Mouse (Mus musculus) liver, embryonic 16.5 days (tissue): ENCODE data around the gene Olfr1358. TPM values are rescaled to one million over a fixed set of nuclear protein-coding genes. Genes with fewer than 3 reads are reported as not detected.
A peak's percentile ranks its signal among the peaks of the same experiment; 100 is the strongest.
"Not testable (repeated sequence)": the region's sequence is repeated elsewhere in the genome, so short reads cannot be mapped to it uniquely, and the experiment has no call there.

Source experiments
- ATAC-seq: fragments of 200-750 bp; cut with Nextera tagmentation; 2 replicates; pipeline ENCODE4 v1.8.0; 2017; ENCODE audit warnings: low read depth, mild to moderate bottlenecking, moderate number of reproducible peaks, moderate library complexity
- H3K27ac ChIP-seq: fragments of 300-500 bp; sonication (generic); 2 replicates; pipeline ENCODE4 v1.5.1; 2014; ENCODE audit warnings: mild to moderate bottlenecking, low read length
- H3K27me3 ChIP-seq: fragments of 300-500 bp; sonication (generic); 2 replicates; pipeline ENCODE4 v1.6.1; 2014; ENCODE audit warnings: low read depth, low read length, mixed read lengths; ENCODE audit not compliant: control insufficient read depth, insufficient read depth
- H3K36me3 ChIP-seq: fragments of 300-500 bp; sonication (generic); 2 replicates; pipeline ENCODE4 v1.6.1; 2014; ENCODE audit warnings: mild to moderate bottlenecking; ENCODE audit not compliant: control insufficient read depth, insufficient read depth
- H3K4me1 ChIP-seq: fragments of 300-500 bp; sonication (generic); 2 replicates; pipeline ENCODE4 v1.6.1; 2014; ENCODE audit warnings: low read depth, low read length, mixed read lengths; ENCODE audit not compliant: control insufficient read depth
- H3K4me2 ChIP-seq: fragments of 300-500 bp; sonication (generic); 2 replicates; pipeline ENCODE4 v1.6.1; 2014; ENCODE audit warnings: low read depth, low read length, mixed read lengths
- H3K4me3 ChIP-seq: fragments of 300-500 bp; sonication (generic); 2 replicates; pipeline ENCODE4 v1.5.1; 2014; ENCODE audit warnings: low read depth, mild to moderate bottlenecking, low read length
- H3K9ac ChIP-seq: fragments of 300-500 bp; sonication (generic); 2 replicates; pipeline ENCODE4 v1.6.1; 2014; ENCODE audit warnings: low read depth, low read length
- H3K9me3 ChIP-seq: fragments of 300-500 bp; sonication (generic); replicated peaks from 2 replicates; pipeline ENCODE4 v1.6.1; 2016; ENCODE audit warnings: low read length; ENCODE audit not compliant: control insufficient read depth
- WGBS: fragments of 180-500 bp; shearing (Covaris S2); extraction: QIAGEN DNeasy Blood & Tissue Kit; methylation state at CpG from one replicate; pipeline ENCODE4 v1.1.7; 2014; ENCODE audit not compliant: insufficient replicate concordance; 5-methylcytosine and 5-hydroxymethylcytosine counted together
- polyA plus RNA-seq: library from polyadenylated mRNA; unstranded; fragments of >200 nt; fragmentation: Nextera tagmentation; extraction: Ambion mirVana; gene quantifications from 2 replicates; pipeline ENCODE4 v1.2.1, GENCODE M21; 2015

The Olfr1358 gene
- polyA plus RNA-seq, 1 experiment from 2014 or later, result not detected

DNA sequence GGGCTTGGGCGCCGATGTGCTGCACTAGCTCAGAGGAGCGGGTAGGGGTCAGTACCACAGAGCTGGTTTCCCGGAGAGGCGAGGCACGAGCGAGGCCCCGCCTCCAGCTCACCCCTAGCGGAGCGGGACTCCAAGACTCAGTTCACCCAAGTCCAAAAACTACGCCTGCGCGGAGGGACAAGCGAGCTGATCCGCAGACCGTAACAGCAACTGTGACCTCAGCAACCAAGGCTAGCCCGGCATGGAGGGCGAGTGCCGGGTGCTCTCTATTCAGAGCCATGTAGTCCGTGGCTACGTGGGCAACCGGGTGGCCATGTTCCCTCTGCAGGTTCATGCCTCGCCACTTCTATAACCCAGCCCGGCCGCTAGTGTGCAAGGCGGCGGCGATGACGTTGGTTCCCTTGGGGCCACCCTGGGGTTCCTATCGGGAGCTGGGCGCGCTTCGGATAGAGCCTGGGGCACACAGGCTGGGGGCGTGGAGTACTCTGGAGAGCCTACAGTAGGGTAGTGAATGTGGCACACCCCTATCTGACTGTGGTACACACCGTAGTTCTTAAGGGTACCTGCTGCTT is 35.2 kb upstream of the Olfr1358 start:
- H3K9me3 ChIP-seq, result no peaks in the 10 kb centered on the region

DNA sequence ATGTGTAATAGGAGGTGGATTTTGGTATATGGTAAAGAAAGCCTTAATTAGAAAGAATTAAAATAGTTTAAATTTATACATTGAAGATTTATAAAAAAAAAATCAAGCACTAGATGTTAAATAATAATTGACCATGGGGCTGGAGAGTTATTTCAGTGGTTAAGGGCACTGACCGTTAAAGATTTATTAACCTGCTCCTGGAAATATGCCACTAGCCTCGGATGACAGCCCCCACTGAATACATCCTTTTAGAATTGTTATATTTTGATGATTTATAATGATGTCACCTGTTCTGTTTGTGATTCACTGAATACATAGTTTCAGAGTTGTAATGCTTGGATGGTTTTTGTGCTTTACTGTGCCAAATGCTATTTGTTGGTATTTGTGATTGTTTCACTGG is 31.9 kb upstream of the Olfr1358 start:
- not testable (repeated sequence) for H3K4me2 ChIP-seq, ATAC-seq, H3K27ac ChIP-seq, H3K27me3 ChIP-seq, H3K9ac ChIP-seq, H3K36me3 ChIP-seq, H3K9me3 ChIP-seq, H3K4me3 ChIP-seq
- 41% methylated on average over 2 of the region's 2 CpGs for WGBS
- peaks cover 13% of the 10 kb centered on the region for H3K4me1 ChIP-seq

More for the DNA sequence above, 35.2 kb upstream of the Olfr1358 start:
- WGBS, result 0% methylated on average over 35 of the region's 35 CpGs
- ATAC-seq, result peak; percentile 84
- H3K9ac ChIP-seq, result peak overlapping the region; percentile 40
- H3K4me3 ChIP-seq, result peak overlapping the region; percentile 59
- H3K4me2 ChIP-seq, result peak overlapping the region; percentile 73
- no peak overlapping the region for H3K27ac ChIP-seq
- no peaks in the 10 kb centered on the region for H3K36me3 ChIP-seq
- no peaks in the 10 kb centered on the region for H3K27me3 ChIP-seq
- peaks cover 13% of the 10 kb centered on the region for H3K4me1 ChIP-seq

DNA sequence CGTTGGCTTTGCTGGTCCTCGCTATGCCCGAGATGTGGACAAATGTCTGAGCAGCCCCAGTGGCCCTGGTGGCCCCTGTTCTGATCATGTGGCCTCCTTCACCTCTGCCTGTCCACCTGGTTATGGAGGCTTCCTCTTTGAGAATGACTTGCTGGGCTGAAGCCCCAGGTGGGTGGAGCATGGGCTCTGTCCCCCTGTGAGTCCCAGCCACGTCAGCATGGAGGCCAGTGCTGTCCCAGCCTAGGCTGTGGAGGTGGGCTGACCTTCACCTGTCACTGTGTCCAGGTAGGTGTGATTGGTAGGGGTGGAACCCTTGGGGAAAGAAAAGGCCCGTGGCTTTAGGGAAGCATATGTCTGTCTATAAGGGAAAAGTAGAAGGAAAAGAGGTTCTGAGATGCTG is 30.4 kb upstream of the Olfr1358 start:
- Histone ChIP-seq H3K27me3 (no peaks in the 10 kb centered on the region), H3K4me1 (peaks cover 7% of the 10 kb centered on the region), H3K9ac (no peak overlapping the region), H3K36me3 (no peaks in the 10 kb centered on the region), H3K27ac (no peak overlapping the region), H3K4me2 (no peak overlapping the region), H3K4me3 (no peak overlapping the region), H3K9me3 (no peaks in the 10 kb centered on the region)
- ATAC-seq, result no peak
- 50% methylated on average over 5 of the region's 5 CpGs for WGBS

DNA sequence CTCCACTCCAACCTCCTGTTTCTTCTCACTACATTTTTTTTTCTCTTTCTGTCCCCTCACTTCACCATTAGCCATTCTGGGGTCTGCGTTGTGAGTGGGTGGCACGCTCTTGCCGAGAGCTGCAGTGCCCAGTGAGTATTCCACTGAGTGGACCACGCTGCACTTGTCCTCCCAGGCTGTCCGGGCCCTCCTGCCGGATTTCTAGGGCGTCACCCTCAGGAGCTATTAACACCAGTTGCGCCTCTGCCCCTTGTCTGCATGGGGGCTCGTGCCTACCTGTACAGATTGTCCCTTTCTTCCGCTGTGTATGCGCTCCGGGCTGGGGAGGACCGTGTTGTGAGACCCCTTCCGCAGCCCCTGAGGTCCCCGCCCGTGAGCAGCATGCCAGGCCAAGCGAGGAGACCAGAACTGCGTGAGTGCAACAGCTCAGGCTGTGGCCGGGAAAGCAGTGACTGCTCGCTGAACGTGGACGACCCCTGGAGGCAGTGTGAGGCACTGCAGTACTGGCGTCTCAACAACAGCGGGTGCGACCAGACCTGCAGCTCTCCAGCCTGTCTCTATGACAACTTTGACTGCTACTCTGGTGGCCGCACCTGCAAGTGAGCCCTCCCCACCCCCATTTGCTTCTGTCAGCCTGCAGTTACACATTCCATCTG is 29.7 kb upstream of the Olfr1358 start:
- peaks cover under 1% of the 10 kb centered on the region for H3K4me1 ChIP-seq
- H3K4me3 ChIP-seq, result peak overlapping the region; percentile 15; the same call in 1 of the 2 replicates
- no peaks in the 10 kb centered on the region for H3K27me3 ChIP-seq
- H3K4me2 ChIP-seq, result peak overlapping the region; percentile 44
- H3K27ac ChIP-seq, result no peak overlapping the region
- no peaks in the 10 kb centered on the region for H3K36me3 ChIP-seq
- H3K9ac ChIP-seq, result no peak overlapping the region
- no peaks in the 10 kb centered on the region for H3K9me3 ChIP-seq
- WGBS, result 11% methylated on average over 26 of the region's 26 CpGs
- ATAC-seq, result peak; percentile 58

DNA sequence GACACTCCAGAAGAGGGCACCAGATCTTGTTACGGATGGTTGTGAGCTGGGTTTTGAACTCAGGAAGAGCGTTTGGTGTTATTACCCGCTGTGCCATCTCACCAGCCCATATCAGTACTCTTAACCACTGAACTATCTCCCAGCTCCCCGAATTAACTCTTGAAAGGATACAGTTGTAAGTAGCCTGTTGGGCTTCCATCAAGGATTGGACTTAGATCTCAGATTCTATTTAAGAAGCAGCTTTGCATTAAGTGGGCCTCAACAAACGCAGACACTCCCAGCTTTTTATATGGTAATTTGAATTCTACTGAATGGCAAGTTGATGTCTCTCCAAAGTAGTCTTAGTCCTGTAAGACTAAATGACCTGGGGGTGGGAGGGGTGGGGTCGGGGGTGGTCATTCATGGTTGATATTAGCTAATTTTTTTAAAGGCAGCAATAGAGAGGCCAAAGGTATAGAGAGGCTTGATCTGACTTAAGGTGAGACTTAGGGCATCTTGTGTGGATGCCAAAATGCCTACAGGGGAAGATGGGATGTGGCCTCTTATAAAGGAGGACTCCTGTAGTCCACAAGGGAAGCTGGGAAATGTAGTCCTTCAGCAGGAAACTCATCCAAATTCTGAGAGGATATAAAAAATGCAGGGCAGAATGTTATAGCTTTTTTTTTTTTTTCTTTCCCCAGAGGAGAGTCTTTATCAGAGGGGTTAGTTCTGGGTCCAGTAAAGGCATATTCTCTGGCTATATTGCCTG is 14.1 kb upstream of the Olfr1358 start:
- Histone ChIP-seq H3K4me1 (no peaks in the 10 kb centered on the region), H3K9me3 (no peaks in the 10 kb centered on the region), H3K27ac (no peak overlapping the region), H3K27me3 (no peaks in the 10 kb centered on the region), H3K4me2 (no peak overlapping the region), H3K9ac (no peak overlapping the region), H3K36me3 (no peaks in the 10 kb centered on the region), H3K4me3 (no peak overlapping the region)
- 57% methylated on average over 6 of the region's 6 CpGs for WGBS
- ATAC-seq, result no peak

DNA sequence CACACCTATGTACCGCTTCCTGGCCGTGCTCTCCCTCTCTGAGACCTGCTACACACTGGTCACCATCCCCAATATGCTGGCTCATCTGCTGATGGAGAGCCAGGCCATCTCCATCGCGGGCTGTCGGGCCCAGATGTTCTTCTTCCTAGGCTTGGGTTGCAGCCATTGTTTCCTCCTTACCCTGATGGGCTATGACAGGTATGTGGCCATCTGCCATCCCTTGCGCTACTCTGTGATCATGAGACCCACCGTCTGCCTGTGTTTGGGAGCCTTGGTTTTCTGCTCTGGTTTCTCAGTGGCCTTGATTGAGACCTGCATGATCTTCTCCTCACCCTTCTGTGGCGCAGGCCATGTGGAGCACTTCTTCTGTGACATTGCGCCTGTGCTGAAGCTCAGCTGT is 2.6 kb downstream of the Olfr1358 start:
- Histone ChIP-seq H3K4me2 (no peak overlapping the region), H3K4me1 (no peaks in the 10 kb centered on the region), H3K4me3 (no peak overlapping the region), H3K36me3 (no peaks in the 10 kb centered on the region), H3K9me3 (no peaks in the 10 kb centered on the region), H3K9ac (no peak overlapping the region), H3K27me3 (no peaks in the 10 kb centered on the region), H3K27ac (no peak overlapping the region)
- 69% methylated on average over 9 of the region's 9 CpGs for WGBS
- ATAC-seq, result no peak

DNA sequence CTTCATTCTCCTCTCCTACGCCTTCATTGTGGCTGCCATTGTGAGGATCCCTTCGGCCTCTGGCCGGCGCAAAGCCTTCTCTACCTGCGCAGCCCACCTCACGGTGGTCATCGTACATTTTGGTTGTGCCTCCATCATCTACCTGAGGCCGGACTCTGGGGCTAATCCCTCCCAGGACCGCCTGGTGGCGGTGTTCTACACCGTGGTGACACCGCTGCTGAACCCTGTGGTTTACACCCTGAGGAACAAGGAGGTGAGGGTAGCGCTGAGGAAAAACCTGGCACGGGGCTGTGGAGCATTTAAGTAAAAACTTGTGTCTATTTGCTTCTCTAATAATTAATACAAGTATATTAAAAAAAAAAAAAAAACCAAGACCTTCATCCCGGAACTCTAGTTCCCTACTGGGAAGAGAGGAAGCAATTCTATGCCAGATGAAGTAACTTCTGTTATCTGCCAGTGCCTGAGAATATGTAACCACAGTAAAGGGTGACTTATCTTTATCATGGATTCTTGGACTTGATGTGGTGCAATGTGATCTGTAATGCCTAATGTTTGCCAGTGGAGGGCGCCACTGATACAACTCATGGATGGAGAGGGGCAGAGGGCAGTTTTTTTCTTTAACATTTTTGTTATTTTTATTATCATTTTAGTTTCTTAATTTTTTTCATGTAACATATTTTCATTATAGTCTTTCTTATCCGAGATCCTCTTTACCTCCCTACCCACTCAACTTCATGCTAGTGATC is 3.2 kb downstream of the Olfr1358 start:
- Histone ChIP-seq H3K4me1 (no peaks in the 10 kb centered on the region), H3K9ac (no peak overlapping the region), H3K36me3 (no peaks in the 10 kb centered on the region), H3K4me3 (no peak overlapping the region), H3K9me3 (no peaks in the 10 kb centered on the region), H3K27me3 (no peaks in the 10 kb centered on the region), H3K27ac (no peak overlapping the region), H3K4me2 (no peak overlapping the region)
- ATAC-seq, result no peak
- WGBS, result 36% methylated on average over 17 of the region's 17 CpGs

DNA sequence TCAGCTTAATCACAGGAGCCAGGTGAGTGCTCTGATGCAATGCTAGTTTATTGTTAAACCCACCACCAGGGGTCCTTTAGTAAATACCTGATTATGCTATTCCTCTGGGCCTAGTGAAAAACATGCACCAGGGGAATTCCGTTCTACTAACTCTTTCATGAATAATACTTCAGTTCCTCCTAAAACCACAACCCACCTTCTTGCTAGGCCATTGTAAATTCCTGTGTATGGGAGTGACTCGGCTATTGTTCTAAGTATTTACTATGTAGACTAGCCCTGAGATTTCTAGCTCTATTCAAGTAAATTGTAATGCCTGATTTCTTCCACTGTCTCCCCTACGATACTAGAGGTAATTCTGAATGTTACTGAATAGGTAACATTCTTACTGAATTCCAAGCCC is 7.8 kb downstream of the Olfr1358 start:
- H3K9me3 ChIP-seq, H3K4me2 ChIP-seq, H3K27ac ChIP-seq, ATAC-seq, H3K36me3 ChIP-seq, H3K4me3 ChIP-seq, H3K27me3 ChIP-seq, H3K9ac ChIP-seq, H3K4me1 ChIP-seq: not testable (repeated sequence)
- whole genome bisulfite sequencing, result 50% methylated on average over 3 of the region's 3 CpGs
